Mouse (Mus musculus) T-cell, adult 2 months (primary cell): ENCODE data around the gene Zp1.

Experiments used
- DNase-seq: peaks from one replicate; pipeline ENCODE4 v3.0.0; 2022; ENCODE audit warnings: low spot score

Gene Zp1

GRCm38 (mm10) chr19:10878201-10878837 is 42.1 kb downstream of the Zp1 start:
- no peak for DNase-seq

GRCm38 (mm10) chr19:10871328-10871961 is 49.0 kb downstream of the Zp1 start:
- DNase-seq, result no peak

- DNase-seq, result no peak
These were observed 49.8 kb downstream of the Zp1 start for GRCm38 (mm10) chr19:10870676-10871075.

- DNase-seq, result no peak
These were observed 50.4 kb downstream of the Zp1 start, which contains the start of gene Tmem132a for GRCm38 (mm10) chr19:10869886-10870527. Tmem132a (minus strand) TSS chr19:10869940.

- no peak for DNase-seq
These were observed 51.1 kb downstream of the Zp1 start for GRCm38 (mm10) chr19:10869241-10869885.

GRCm38 (mm10) chr19:10868623-10869141 is 51.8 kb downstream of the Zp1 start:
- no peak for DNase-seq

- no peak for DNase-seq
These were observed 52.3 kb downstream of the Zp1 start for GRCm38 (mm10) chr19:10867946-10868622.

GRCm38 (mm10) chr19:10866351-10866750 is 54.1 kb downstream of the Zp1 start:
- no peak for DNase-seq
